Mouse (Mus musculus) thymus, adult 2 months (tissue): ENCODE data around the gene Phf21a.

Experiments used
- CTCF ChIP-seq: fragments of 200-500 bp; IDR thresholded peaks from 2 replicates; pipeline ENCODE4 v1.5.1; 2012; ENCODE audit warnings: mild to moderate bottlenecking, control low read depth, low read length, moderate library complexity, borderline replicate concordance; ENCODE audit not compliant: control insufficient read depth, poor library complexity, insufficient read depth; ENCODE audit errors: extremely low read depth
- POLR2A ChIP-seq: fragments of 200-500 bp; IDR thresholded peaks from 2 replicates; pipeline ENCODE4 v1.6.1; 2012; ENCODE audit warnings: mild to moderate bottlenecking, low read length, control low read depth, moderate library complexity; ENCODE audit not compliant: control insufficient read depth, poor library complexity, insufficient read depth; ENCODE audit errors: extremely low read depth

GRCm38 (mm10) chr2:92353402-92353801 lies 260.5 kb downstream of the Phf21a start:
- TF ChIP-seq POLR2A (no peak), CTCF (no peak)
